17 mouse cellular contexts compared by ENCODE assay signal in the genomic region with DNA sequence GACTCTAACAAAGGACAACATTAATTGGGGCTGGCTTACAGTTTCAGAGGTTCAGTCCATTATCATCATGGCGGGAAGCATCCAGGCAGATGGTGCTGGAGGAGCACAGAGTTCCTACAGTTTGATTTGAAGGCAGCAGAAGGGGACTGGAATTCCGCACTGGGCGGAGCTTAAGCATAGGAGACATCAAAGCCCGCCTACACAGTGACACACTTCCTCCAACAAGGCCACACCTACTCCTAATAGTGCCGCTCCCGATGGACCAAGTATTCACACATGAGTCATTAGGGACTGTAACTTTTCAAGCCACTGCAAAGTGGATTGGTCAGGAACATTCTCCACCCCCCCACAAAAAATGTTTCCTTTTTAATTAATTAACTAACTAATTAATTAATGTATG.
"Had no signal": no experiment of that assay in that cellular context is flagged by ENCODE, and none has a peak within 500 bp of the region (broad histone marks: within the 10 kb centered on the region; RNA-seq: fewer than 3 reads in every experiment).

No protein-coding gene starts in this region.

- H3K4me3 ChIP-seq: limb, embryonic 15.5 days; liver, embryonic 13.5 days; lung, embryonic 15.5 days; midbrain, embryonic 12.5 days; neural tube, embryonic 13.5 days had no signal

- H3K9ac ChIP-seq: limb, embryonic 15.5 days; liver, embryonic 13.5 days; liver, postnatal 0 days; lung, embryonic 15.5 days; midbrain, embryonic 12.5 days; neural tube, embryonic 13.5 days had no signal

- H3K9me3 ChIP-seq: limb, embryonic 15.5 days; liver, embryonic 13.5 days; lung, embryonic 15.5 days; midbrain, embryonic 12.5 days; neural tube, embryonic 13.5 days had no signal

- DNase-seq: kidney, adult 8-10 months; kidney, postnatal 25 days; layer of hippocampus, adult 9-11 months; layer of hippocampus, postnatal 36 days; liver, embryonic 13.5 days; liver, postnatal 0 days; lung, postnatal 14 days; retina, postnatal 1 day; right cerebral cortex, postnatal 4 days; spleen, adult 18-20 months; thymus, adult 2 months; thymus, postnatal 25 days had no signal

- H3K27me3 ChIP-seq: limb, embryonic 15.5 days; lung, embryonic 15.5 days; midbrain, embryonic 12.5 days; neural tube, embryonic 13.5 days had no signal

- H3K4me1 ChIP-seq: limb, embryonic 15.5 days; lung, embryonic 15.5 days; midbrain, embryonic 12.5 days; neural tube, embryonic 13.5 days had no signal

- H3K4me2 ChIP-seq: limb, embryonic 15.5 days; liver, embryonic 13.5 days; lung, embryonic 15.5 days; midbrain, embryonic 12.5 days; neural tube, embryonic 13.5 days had no signal

- H3K27ac ChIP-seq: limb, embryonic 15.5 days; liver, embryonic 13.5 days; lung, embryonic 15.5 days; midbrain, embryonic 12.5 days; neural tube, embryonic 13.5 days had no signal

- ATAC-seq: liver, postnatal 0 days; midbrain, embryonic 16.5 days had no signal

- H3K36me3 ChIP-seq: limb, embryonic 15.5 days; liver, embryonic 13.5 days; lung, embryonic 15.5 days; midbrain, embryonic 12.5 days; neural tube, embryonic 13.5 days had no signal
